Mouse (Mus musculus) adipocyte (in vitro differentiated cells): ENCODE measurements around the gene Myo5a.

ENCODE experiments used
- DNase-seq: peaks from one replicate; pipeline ENCODE4 v3.0.0-alpha.2; 2016; ENCODE audit warnings: low spot score

The Myo5a gene

DNA sequence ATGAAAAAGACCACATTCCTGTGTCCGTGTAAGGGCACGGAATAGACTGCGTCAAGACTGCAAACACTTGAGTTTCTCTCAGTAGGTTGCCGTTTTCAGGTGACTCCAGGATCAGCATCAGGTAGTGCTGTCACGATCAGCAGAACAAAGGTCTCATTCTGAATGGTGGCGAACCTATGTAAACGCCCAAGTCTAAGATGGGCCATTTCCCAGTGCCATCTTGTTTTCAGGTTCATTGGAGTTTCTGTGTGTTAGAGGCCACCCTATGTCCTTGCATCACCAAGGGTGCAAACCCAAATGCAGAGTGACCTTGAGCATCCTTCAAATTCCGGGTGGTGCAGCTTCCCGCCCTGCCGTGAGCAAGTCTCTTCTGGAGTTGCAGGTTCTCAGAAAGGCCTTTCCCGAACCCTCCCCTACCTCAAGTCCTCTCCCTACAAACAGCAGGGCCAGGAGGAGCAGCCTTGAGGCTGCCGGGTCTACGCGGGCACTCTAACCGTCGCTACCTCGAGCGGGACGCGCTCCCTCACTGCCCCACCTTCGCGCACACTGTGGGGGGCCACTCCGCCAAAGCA lies at the start of gene Myo5a:
TSS of gene Myo5a (plus strand) at position 559 of the 572 bp plus-strand sequence.
- DNase-seq = no peak

DNA sequence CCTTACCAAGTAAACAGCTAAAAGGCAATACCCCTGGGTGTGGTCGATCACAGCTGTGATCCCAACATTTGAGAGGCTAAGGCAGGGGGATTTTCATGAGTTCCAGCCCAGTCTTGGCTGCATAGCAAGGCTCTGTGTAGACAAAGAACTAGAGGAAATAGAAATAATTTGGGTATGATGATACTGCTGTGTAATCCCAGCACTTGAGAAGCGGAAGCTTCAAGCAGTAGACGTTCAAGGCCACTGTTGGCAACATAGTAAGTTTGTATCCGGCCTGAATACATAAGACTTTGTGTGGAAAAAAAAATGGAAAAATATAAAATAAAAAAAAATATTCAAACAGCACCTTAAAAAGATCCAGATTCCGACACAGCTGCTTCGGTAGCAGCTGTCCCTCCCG lies 48.3 kb upstream of the Myo5a start:
- DNase-seq = no peak

DNA sequence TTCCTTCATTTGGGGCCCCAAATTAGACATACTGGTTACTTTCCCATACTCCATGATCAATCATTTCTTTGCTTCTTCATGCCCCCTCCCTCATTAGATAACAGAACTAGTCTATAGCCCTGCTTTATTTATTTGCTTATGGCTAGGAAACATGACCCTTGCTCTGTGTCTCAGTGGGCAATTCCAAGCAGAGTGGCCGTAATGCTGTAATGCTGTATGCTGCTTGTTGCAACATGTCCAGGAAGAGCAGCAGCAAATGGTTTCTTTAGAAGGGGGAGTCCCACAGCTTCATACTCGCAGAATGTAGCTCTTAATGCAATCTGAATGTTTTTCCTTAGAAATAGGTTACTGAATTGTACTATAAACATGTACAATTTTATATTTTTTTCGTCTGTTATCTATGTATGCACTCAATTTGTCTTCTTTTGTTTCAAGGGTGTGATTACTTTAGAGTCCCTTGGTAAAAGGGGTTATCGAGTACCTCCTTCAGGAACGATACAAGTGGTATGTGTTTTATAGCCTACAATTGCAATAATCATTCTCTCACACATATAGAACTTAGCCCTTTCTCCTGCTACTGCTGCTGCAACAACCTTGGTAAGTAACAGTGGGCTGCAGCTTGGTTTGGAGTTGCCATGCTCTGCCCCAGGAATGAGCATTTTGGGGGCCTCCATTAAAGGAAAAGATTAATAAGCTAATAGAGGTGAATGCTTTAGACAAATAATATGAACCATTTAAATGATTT lies 47.5 kb upstream of the Myo5a start:
- DNase-seq = no peak

DNA sequence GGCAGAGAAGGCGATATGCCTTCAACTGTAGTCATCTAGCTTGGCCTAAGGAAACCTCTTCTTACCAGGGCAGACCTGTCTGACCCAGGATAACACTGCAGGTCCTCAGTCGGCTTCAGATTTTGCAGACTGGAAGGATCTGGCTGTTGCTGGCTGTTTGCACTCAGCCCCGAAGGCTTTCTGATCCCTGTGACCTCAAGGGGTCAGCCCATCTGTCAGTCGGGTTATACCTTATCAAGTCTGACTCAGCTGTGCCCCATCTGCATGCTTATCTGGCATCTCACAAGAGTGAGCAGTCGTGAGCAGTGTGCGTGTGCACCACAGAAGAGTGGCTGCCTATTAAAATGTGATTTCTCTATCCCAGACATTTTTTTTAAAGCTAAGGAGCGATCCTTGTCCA lies 46.7 kb upstream of the Myo5a start:
- no peak for DNase-seq

DNA sequence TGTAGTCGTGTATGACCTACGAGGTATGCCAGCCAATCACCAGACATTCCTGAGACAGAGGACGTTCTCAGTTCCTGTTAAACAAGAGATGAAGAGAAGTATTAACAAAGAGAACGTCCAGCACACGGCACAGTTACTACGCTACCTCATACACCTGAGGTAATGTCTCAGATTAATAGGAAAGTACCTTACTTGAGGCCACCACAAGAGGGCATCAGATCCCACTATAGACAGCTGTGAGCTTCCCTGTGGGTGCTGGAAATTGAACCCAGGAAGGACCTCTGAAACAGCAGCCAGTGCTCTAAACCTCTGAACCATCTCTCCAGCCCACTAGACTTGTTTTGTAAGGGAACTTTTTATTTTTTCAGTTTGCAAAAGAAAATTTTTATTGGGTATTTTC lies 45.1 kb upstream of the Myo5a start:
- DNase-seq = no peak

DNA sequence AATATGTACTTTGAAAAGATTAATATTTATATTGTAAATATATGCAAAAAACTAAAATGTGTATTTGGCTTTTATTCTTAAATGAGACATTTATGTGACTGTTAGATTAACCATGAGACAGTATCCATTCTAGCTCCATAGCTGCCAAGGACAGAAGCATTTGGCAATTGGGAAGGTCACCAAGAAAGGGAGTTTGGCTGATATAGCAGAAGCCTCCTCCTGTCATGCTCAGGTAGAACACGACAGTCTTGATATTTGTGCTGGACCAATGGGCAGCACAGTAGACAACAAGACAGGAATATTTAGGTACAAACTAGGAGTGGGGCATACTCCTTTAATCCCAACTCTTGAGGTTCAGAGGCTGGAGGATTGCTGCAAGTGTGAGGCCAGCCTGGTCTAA lies 38.4 kb upstream of the Myo5a start:
- no peak for DNase-seq

DNA sequence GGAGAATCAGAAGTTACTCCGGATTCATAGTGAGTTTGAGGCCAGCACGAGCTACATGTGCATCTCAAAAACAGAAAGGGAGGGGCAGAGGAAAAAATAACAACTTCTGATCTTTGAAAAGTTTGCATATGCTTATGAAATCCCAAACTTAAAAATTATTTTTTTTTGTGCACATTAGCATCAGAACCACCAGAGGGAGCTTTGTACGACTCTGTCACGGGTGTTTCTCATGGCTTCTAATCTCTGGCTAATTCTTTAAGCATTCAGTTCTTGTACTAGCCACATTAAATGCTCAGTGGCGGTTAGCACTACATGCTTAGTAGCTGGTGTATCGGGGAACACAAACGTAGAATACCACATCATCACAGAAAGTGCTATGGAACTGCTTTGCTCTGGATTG lies 37.7 kb upstream of the Myo5a start:
- DNase-seq = peak; percentile 69

DNA sequence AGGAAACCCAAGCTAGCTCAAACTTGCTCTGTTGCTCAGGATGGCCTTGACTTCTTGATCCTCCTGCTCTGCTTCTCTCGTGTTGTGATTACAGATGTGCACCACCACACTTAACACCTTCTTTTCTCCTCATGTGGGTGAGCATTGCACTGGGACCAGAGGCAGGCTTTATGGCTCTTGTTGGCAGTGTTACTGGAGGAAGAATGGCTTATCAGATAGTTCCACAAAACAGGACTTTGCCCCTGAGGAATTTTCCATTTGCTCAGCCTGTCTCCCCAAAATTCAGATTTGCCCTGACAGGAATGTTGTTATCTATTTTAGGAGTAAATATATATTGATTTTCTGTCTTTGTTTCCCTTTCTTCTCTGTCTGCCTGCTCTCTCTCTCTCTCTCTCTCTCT lies 36.1 kb upstream of the Myo5a start:
- no peak for DNase-seq

DNA sequence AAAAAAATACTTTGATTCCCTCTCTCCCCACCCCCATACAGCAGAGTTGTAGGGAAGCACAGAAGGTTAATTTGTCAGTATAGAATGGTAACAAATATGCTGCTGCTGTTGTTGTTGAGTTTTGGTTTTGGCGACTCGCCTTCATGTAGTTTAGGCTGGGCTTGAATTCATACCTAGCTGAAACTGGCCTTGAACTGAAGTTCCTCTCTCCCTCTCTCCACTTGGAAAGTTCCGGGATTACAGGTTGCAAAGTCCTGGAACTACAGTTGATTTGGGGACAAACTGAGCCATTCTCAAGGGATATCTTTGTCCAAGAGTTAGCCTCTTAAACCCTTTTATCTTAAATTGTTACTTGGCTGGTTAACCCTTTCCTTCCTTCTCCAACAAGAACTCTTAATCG lies 34.9 kb upstream of the Myo5a start:
- DNase-seq = no peak

DNA sequence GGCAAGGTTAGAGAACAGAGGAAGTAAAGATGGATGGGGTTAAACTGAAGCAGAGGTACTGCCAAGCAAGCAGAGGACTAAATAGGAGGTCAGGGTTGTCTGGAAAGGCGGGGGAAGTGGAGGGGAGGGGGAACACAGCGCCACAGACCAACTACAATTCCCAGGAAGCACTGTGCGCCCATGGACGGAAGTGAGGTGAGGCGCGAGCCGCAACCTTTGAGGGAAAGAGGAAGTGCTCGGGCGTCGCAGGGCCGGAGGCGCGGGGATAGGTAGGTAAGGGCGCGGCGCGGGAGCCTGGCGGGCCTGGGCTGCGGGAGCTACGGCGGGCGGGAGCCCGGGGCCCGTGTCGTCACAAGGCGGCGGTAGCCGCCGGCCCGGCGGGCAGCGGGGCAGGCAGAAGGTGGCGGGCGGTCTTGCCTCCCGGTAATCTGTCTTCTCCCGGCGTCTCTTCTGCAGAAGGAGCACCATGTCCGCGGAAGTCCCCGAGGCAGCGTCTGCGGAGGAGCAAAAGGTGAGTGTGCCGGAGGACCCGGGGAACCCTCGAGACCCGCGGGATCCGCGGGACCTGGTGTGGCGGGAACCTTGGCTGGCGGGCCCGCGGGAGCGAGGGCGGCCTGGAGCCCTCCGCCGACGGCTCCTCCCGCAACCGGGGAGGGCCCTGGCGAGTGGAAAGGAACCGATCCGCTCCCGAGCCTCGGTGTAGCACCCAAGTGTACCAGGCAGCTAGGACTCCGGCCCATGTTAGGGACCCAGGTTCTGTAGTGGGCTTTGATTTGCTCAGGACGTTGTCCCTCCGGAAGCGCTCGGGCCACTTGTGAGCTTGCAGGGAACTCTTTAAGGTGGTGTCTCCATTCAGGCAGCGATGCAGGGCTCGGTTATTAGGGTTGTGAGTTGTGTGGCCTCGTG lies 33.1 kb upstream of the Myo5a start, which contains the start of gene Arpp19:
TSS of gene Arpp19 (plus strand) at position 164 of the 906 bp plus-strand sequence.
- peak; percentile 87 for DNase-seq

DNA sequence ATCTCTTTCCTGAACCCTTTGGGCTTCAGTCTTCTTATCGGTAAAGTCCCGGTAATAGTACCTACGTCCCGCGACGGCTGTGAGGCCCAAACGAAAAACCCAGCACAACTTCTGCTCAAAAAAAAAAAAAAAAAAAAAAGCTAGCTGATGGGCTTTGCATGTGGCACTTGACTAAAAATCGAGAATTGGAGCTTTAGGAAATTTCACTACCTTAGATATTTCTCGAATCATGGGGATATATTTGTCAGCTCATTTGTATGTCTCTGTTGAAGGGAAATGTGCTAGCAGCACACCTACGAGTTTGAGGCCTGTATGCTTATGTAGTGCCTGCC lies 32.5 kb upstream of the Myo5a start:
- no peak for DNase-seq

DNA sequence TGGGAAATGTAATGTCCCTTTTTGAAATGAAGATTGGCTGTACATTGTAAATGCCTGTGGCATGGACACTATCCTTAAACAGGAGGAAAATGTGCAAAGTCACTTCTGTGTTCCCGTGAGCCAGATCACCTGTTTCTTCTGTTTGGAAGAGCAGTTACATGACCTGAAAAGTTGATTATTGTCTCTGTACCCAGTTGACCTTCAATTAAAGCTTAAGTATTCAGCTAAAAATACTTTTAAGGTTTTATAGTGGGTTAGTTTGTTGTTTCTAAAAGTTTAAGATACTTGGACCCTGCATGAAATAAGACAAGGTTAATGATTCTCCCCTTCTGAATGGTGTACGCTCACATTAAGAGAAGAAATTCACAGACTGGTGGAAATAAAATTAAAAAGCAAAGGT lies 30.2 kb upstream of the Myo5a start:
- no peak for DNase-seq

DNA sequence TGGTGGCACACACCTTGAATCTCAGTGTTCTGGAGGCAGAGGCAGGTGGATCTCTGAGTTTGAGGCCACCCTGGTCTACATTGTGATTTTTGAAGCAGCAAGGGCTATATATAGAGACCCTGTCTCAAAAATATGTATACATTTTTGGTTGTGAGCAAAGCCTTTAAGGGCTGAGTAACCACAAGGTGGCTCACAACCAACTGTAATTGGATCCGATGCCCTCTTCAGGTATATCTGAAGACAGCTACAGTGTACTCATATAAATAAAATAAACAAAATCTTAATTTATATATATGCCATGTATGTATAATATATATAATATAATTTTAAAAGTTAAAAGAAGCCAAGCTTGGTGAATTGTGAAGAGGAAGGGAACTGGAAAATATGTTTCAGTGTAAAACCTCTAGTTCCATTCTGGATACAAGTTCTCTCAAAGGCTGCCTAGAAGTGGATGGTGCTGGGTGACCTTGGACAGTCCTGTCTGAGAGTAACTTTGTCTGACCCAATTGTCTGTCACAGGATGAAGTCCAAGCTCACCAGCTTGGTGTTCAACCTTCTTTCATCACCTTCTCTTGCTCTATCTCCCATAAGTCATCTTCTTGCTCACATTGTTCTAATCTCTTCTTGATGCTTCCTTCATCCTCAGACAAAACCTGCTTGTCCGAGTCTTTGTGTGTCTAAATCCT lies 28.8 kb upstream of the Myo5a start:
- no peak for DNase-seq

DNA sequence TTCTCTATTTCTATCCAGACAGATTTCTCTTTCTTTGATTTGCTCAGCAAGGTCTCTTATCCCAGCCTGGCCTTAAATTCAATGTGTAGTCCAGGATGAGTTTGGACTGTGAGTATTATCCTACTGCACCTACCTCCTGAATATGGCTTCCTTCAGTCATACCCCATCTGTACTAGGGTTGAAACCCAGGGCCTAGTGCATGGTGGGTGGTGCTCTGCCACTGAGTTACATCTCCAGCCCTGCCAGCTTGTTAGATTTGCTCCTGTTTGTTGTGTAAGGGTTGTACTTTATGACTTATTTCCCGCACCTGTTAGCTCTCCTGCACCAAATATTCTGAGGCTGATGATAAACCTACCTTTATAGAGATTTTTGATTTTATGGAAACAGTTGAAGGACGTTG lies 27.6 kb upstream of the Myo5a start:
- no peak for DNase-seq

DNA sequence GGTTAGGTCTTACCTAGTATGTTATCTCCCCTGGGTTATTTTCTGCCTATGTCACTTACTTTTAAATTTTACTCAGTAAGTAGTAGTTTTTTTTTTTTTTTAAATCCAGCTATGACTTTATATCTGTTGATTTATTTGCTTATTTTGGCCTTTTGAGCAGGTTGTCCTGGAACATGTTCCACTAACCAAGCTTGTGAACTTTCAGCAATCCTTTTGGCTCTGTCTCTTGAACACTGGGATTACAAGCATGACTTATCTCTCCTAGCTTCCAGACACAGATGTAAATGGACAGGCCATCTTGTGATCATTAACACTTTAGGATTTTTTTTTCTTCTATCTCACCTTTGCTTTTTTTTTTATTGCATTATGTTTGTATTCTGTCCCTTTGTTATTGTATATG lies 23.7 kb upstream of the Myo5a start:
- DNase-seq = peak; percentile 61

DNA sequence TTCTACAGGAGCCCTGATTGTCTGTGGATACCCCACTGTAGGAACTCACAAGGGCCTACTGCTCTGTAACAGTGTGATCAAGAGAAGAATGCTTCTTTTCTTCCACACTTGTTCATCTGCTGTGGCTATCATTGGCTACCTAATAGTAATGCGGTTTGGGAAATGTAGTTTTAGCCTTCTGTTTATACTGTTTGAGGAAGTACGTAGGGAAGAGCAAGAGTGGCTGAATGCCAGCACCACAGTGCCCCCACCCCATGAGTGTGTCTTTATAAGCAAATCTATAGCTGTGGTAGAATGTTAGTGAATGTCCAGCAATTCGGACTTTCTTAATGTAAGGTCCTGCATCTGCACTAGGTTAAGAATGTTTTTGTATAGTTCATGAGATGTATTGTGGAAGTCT lies 21.7 kb upstream of the Myo5a start:
- DNase-seq = no peak

DNA sequence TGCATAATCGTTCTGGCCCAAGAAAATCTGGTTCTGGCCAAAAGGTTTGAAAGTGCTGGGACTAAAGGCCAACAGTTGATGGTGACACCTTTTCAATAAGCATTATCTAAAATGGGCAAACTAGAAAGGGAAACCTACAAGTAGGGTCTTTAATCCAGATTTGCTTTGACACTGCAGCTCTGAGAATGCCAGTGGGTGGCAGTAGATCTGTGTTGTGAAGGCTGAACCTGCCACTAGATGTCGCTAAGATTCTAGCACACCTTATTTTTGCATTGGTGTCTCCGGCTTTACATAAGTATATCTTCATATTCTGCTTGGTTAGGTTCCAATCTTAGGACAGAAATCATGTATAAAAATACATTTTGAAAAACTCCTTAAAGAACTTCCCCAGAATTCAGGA lies 20.8 kb upstream of the Myo5a start:
- peak; percentile 81 for DNase-seq

DNA sequence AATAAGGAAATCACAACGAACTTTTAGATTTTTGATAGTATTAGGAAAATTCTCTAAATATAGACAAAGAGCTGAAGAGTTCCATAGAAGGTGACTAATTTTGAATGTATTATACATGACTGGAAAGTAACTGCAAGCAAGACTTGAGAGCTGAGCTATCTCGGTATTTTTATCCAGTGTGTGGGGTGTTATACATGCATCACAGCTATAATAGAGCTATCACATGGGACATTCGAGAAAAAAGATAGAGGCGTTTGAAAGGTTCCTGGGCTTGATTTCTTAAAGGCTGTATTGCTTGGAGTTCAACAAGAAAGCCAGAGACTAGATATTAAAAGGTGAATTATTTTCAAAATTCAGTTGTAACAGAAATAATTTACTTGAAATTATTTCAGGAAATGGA lies 19.0 kb upstream of the Myo5a start:
- DNase-seq = no peak

DNA sequence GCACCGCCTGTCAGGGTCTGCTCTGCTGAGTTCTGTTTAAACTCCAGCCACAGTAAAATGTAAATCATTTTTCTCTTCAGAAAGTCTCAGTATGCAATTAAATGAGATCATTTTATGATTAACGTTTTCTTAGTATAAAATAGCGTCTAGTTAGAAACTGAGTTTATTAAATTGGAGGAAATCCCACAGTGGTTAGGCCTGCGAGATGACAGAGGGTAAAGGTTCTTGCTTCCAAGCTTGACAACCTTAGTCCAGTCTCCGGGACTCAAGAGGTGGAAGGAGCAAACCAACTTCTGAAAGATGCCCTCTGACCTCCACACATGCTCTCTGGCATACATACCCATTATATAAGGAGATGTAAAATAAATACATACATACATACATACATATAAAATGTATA lies 15.8 kb upstream of the Myo5a start:
- no peak for DNase-seq

DNA sequence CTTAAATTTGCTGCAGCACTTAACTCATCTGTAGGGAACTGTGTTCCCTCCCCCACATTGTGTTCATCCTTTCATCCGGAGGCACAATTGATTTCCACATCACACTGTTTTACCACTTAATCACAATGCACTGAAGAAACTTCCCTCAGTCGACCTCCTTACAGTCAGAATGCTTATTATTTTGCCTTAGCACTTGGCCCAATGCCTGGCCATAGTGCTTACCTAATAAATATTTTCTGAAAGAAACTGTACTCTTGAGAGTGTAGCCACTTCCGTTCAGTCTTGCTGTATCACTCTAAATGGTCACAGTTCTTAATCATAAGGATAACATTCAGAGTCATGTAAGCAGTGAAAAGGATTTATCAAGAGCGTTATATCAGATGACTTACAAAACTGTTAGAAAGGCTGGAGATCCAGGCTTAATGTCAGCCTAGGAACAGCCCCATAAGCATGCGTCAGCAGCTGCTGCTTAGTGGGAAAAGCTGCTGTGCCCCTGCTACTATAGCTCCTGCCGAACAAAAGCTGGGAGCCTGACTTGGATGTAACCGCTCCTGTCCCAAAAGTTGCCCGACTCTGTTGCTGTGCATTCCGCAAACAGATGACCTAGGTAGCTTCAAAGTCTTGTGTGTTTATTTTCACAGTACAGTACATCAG lies 6.0 kb upstream of the Myo5a start:
- DNase-seq = peak; percentile 35

DNA sequence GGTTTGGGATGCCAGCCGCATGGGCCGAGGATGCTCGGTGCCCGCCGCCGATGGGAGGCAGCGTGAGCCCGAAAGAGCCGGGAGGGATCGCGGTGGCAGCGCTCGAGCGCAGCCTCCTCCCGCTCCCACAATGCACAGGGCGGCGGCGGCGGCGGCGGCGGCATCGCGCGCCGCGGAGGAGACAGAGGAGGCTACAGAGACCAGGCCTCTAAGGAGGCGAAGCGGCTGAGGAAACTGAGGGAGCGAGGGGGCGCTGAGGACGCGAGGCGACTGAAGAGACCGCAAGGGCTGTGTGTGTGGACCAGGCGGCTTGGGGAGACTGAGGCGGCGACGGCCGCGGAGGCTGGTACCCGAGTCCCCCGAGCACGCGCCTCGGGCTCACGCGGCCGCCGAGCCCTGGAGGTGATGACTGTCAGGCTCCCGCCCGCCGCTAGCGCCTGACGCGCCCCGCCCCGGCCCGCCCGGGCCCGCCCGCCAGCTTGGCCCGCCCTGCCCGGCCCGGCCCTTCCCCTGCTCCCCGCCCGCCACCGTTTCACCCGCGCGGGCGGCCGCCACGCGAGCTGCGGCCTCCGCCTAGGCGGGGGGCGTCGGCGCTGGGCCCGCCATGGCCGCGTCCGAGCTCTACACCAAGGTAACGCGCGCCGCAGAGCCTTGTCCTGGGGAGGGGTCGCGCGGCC lies 352 bp downstream of the Myo5a start:
- peak; percentile 73 for DNase-seq
